Mouse (Mus musculus) frontal cortex, postnatal 10 days (tissue): ENCODE measurements at regions not wholly inside any gene's neighbourhood (a gene's known extent, or its start where the extent isn't known, plus 50 kb on each side); places are given as distances from the start of the nearest gene placed in this dataset.

Experiments used
- DNase-seq, 2 experiments: peaks; one replicate each; pipeline ENCODE4 v3.0.0; 2022; ENCODE audit warnings: low spot score in 2 of 2, mixed read lengths in 1 of 2

GRCm38 (mm10) chr5:101124941-101125453 is 279.5 kb downstream of the Gpat3 start:
- no peak for DNase-seq

- DNase-seq: no peak
Observed at GRCm38 (mm10) chr5:101122914-101123313, 277.4 kb downstream of the Gpat3 start.

- DNase-seq: no peak
Observed at GRCm38 (mm10) chr5:101120509-101121201, 275.1 kb downstream of the Gpat3 start.

- DNase-seq: no peak
Observed at GRCm38 (mm10) chr5:101112151-101112769, 266.7 kb downstream of the Gpat3 start.

- no peak for DNase-seq
Observed at GRCm38 (mm10) chr5:101111619-101112018, 266.1 kb downstream of the Gpat3 start.

- DNase-seq: no peak
Observed at GRCm38 (mm10) chr5:101100975-101101699, 255.6 kb downstream of the Gpat3 start.

GRCm38 (mm10) chr5:101091027-101091598 is 245.6 kb downstream of the Gpat3 start:
- DNase-seq: peak in 1 of 2 experiments; percentile 15

GRCm38 (mm10) chr5:101090415-101091026 is 245.0 kb downstream of the Gpat3 start:
- DNase-seq: no peak

- no peak for DNase-seq
Observed at GRCm38 (mm10) chr5:101085199-101085598, 239.7 kb downstream of the Gpat3 start.

GRCm38 (mm10) chr5:101082611-101083010 is 237.1 kb downstream of the Gpat3 start:
- DNase-seq: no peak

- no peak for DNase-seq
Observed at GRCm38 (mm10) chr5:101064308-101064707, 218.8 kb downstream of the Gpat3 start.

GRCm38 (mm10) chr5:101063254-101063653 is 217.7 kb downstream of the Gpat3 start:
- no peak for DNase-seq

- no peak for DNase-seq
Observed at GRCm38 (mm10) chr5:101051591-101051990, 206.1 kb downstream of the Gpat3 start.

- no peak for DNase-seq
Observed at GRCm38 (mm10) chr5:101040488-101040887, 195.0 kb downstream of the Gpat3 start.

GRCm38 (mm10) chr5:101032968-101033367 is 187.5 kb downstream of the Gpat3 start:
- no peak for DNase-seq

- no peak for DNase-seq
Observed at GRCm38 (mm10) chr5:101032147-101032900, 186.8 kb downstream of the Gpat3 start.

- no peak for DNase-seq
Observed at GRCm38 (mm10) chr5:101024796-101025195, 179.3 kb downstream of the Gpat3 start.

- peak; percentile 9 to 14 for DNase-seq
Observed at GRCm38 (mm10) chr5:101023784-101024183, 178.3 kb downstream of the Gpat3 start.

GRCm38 (mm10) chr5:101020784-101021183 is 175.3 kb downstream of the Gpat3 start:
- peak; percentile 39 to 82 for DNase-seq

GRCm38 (mm10) chr5:101013844-101014243 is 168.3 kb downstream of the Gpat3 start:
- no peak for DNase-seq

GRCm38 (mm10) chr5:101005216-101005615 is 159.7 kb downstream of the Gpat3 start:
- no peak for DNase-seq
